Mouse (Mus musculus) neural tube, embryonic 13.5 days (tissue): ENCODE measurements around the gene Pik3ap1. TPM values are rescaled to one million over a fixed set of nuclear protein-coding genes. Genes with fewer than 3 reads are reported as not detected.

Experiments used
- ATAC-seq: fragments of 200-750 bp; cut with Nextera tagmentation; 2 replicates; pipeline ENCODE4 v1.8.0; 2017; ENCODE audit warnings: low read depth, mild to moderate bottlenecking, moderate TSS enrichment, moderate library complexity
- H3K27ac ChIP-seq: fragments of 300-500 bp; sonication (generic); replicated peaks from 2 replicates; pipeline ENCODE4 v1.5.1; 2015; ENCODE audit warnings: moderate library complexity, mild to moderate bottlenecking, inconsistent platforms
- H3K27me3 ChIP-seq: fragments of 300-500 bp; sonication (generic); 2 replicates; pipeline ENCODE4 v1.6.1; 2015; ENCODE audit warnings: mild to moderate bottlenecking, inconsistent platforms
- H3K36me3 ChIP-seq: fragments of 300-500 bp; sonication (generic); 2 replicates; pipeline ENCODE4 v1.6.1; 2015; ENCODE audit warnings: mild to moderate bottlenecking, inconsistent platforms
- H3K4me1 ChIP-seq: fragments of 300-500 bp; sonication (generic); replicated peaks from 2 replicates; pipeline ENCODE4 v1.6.1; 2015; ENCODE audit warnings: inconsistent platforms
- H3K4me2 ChIP-seq: fragments of 300-500 bp; sonication (generic); 2 replicates; pipeline ENCODE4 v1.6.1; 2015; ENCODE audit warnings: inconsistent platforms, mild to moderate bottlenecking, moderate library complexity
- H3K4me3 ChIP-seq: fragments of 300-500 bp; sonication (generic); 2 replicates; pipeline ENCODE4 v1.5.1; 2015; ENCODE audit warnings: mild to moderate bottlenecking, inconsistent platforms
- H3K9ac ChIP-seq: fragments of 300-500 bp; sonication (generic); 2 replicates; pipeline ENCODE4 v1.6.1; 2015; ENCODE audit warnings: moderate library complexity, mild to moderate bottlenecking, inconsistent platforms
- H3K9me3 ChIP-seq: fragments of 300-500 bp; sonication (generic); 2 replicates; pipeline ENCODE4 v1.6.1; 2016; ENCODE audit warnings: inconsistent platforms
- WGBS: fragments of 180-500 bp; shearing (Covaris S2); methylation state at CpG from one replicate; pipeline ENCODE4 v1.1.7; 2015; 5-methylcytosine and 5-hydroxymethylcytosine counted together
- polyA plus RNA-seq: library from polyadenylated mRNA; unstranded; fragments of >200 nt; fragmentation: Nextera tagmentation; extraction: Ambion mirVana; gene quantifications from 2 replicates; pipeline ENCODE4 v1.2.1, GENCODE M21; 2015

Pik3ap1 gene
- polyA plus RNA-seq, 1 experiment from 2014 or later, result 1.7 TPM

- Histone ChIP-seq H3K4me2 (no peak overlapping the region), H3K27me3 (no peaks in the 10 kb centered on the region), H3K4me3 (no peak overlapping the region), H3K9me3 (no peaks in the 10 kb centered on the region), H3K36me3 (no peaks in the 10 kb centered on the region), H3K4me1 (no peaks in the 10 kb centered on the region), H3K27ac (no peak overlapping the region), H3K9ac (no peak overlapping the region)
- 70% methylated on average over 5 of the region's 5 CpGs for WGBS
- ATAC-seq, result no peak
Measured at GRCm38 (mm10) chr19:41290952-41291619, 93.8 kb downstream of the Pik3ap1 start.

GRCm38 (mm10) chr19:41288568-41288967 is 96.3 kb downstream of the Pik3ap1 start:
- H3K4me3 ChIP-seq, result no peak overlapping the region
- H3K9me3 ChIP-seq, result no peaks in the 10 kb centered on the region
- WGBS, result 61% methylated on average over 6 of the region's 6 CpGs
- no peak overlapping the region for H3K9ac ChIP-seq
- H3K36me3 ChIP-seq, result no peaks in the 10 kb centered on the region
- no peak overlapping the region for H3K4me2 ChIP-seq
- H3K27ac ChIP-seq, result no peak overlapping the region
- H3K4me1 ChIP-seq, result peaks cover 13% of the 10 kb centered on the region
- no peaks in the 10 kb centered on the region for H3K27me3 ChIP-seq
- ATAC-seq, result no peak

- Histone ChIP-seq H3K27me3 (no peaks in the 10 kb centered on the region), H3K36me3 (no peaks in the 10 kb centered on the region), H3K4me1 (peaks cover 13% of the 10 kb centered on the region), H3K4me3 (no peak overlapping the region), H3K27ac (no peak overlapping the region), H3K9ac (no peak overlapping the region), H3K9me3 (no peaks in the 10 kb centered on the region), H3K4me2 (no peak overlapping the region)
- 87% methylated on average over 7 of the region's 7 CpGs for WGBS
- ATAC-seq, result no peak
Measured at GRCm38 (mm10) chr19:41287224-41287623, 97.7 kb downstream of the Pik3ap1 start.

DNA sequence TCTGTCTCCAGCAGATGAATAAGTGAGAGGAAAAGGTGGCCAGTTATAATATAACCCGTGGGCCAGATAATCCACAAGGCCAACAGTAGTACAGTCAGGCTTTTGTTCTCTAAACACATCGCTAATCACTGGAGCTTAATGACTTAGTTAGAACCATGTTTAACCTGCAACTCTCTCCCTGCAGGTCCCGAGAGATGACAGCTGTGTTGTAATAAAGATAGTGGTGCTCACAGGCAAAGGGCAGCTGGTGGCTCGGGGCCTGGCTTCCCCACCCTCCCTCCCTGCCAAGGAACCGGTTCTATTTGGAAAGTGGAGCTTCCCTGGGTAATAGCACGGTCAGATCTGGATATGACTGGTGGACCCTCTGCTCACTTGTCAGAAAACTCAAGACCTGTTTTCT is 100.4 kb downstream of the Pik3ap1 start:
- H3K9me3 ChIP-seq, result no peaks in the 10 kb centered on the region
- H3K4me1 ChIP-seq, result peaks cover 13% of the 10 kb centered on the region
- H3K27ac ChIP-seq, result no peak overlapping the region
- no peak overlapping the region for H3K4me3 ChIP-seq
- no peaks in the 10 kb centered on the region for H3K36me3 ChIP-seq
- no peaks in the 10 kb centered on the region for H3K27me3 ChIP-seq
- ATAC-seq, result no peak
- H3K4me2 ChIP-seq, result no peak overlapping the region
- no peak overlapping the region for H3K9ac ChIP-seq
- 49% methylated on average over 6 of the region's 6 CpGs for WGBS

GRCm38 (mm10) chr19:41282718-41283117 is 102.2 kb downstream of the Pik3ap1 start:
- no peak for ATAC-seq
- Histone ChIP-seq H3K9me3 (no peaks in the 10 kb centered on the region), H3K4me3 (no peak overlapping the region), H3K4me2 (no peak overlapping the region), H3K36me3 (no peaks in the 10 kb centered on the region), H3K27me3 (0 out of 2 replicates have a peak, but pooled peaks cover 2% of the 10 kb centered on the region), H3K9ac (no peak overlapping the region), H3K4me1 (peaks cover 13% of the 10 kb centered on the region), H3K27ac (no peak overlapping the region)
- WGBS, result 90% methylated on average over 5 of the region's 5 CpGs

- H3K27ac ChIP-seq, result no peak overlapping the region
- ATAC-seq, result no peak
- peaks cover 13% of the 10 kb centered on the region for H3K4me1 ChIP-seq
- 87% methylated on average over 4 of the region's 4 CpGs for WGBS
- H3K9ac ChIP-seq, result no peak overlapping the region
- no peak overlapping the region for H3K4me2 ChIP-seq
- no peaks in the 10 kb centered on the region for H3K9me3 ChIP-seq
- H3K27me3 ChIP-seq, result 0 out of 2 replicates have a peak, but pooled peaks cover 2% of the 10 kb centered on the region
- no peaks in the 10 kb centered on the region for H3K36me3 ChIP-seq
- H3K4me3 ChIP-seq, result no peak overlapping the region
Measured at GRCm38 (mm10) chr19:41282216-41282615, 102.7 kb downstream of the Pik3ap1 start.

- no peak for ATAC-seq
- Histone ChIP-seq H3K9ac (no peak overlapping the region), H3K27ac (no peak overlapping the region), H3K4me2 (no peak overlapping the region), H3K36me3 (no peaks in the 10 kb centered on the region), H3K9me3 (no peaks in the 10 kb centered on the region), H3K4me3 (no peak overlapping the region), H3K27me3 (0 out of 2 replicates have a peak, but pooled peaks cover 2% of the 10 kb centered on the region), H3K4me1 (peaks cover 10% of the 10 kb centered on the region)
- WGBS, result 65% methylated on average over 8 of the region's 8 CpGs
Measured at GRCm38 (mm10) chr19:41279724-41280244, 105.1 kb downstream of the Pik3ap1 start.

DNA sequence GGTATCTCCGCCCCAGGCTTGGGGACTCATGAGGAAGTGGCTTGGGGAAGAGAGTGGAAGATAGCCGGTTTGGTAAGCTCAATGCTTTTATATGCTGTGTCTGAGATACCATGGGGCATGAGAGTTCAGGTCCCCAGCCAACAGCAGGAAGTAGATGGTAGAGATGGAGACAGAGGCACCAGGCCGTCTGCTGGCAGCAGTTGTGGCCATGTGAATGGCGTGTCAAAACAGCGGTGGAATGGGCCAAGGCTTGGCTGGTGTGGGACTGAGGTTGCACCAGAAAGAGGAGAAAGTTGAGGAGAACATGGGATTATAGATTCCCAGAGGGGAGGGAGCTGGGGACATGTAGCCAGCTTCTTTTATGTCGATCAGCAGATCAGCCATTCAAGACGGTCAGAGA is 106.3 kb downstream of the Pik3ap1 start:
- Histone ChIP-seq H3K9ac (no peak overlapping the region), H3K27ac (no peak overlapping the region), H3K4me3 (no peak overlapping the region), H3K9me3 (no peaks in the 10 kb centered on the region), H3K27me3 (0 out of 2 replicates have a peak, but pooled peaks cover 2% of the 10 kb centered on the region), H3K4me1 (no peaks in the 10 kb centered on the region), H3K36me3 (no peaks in the 10 kb centered on the region), H3K4me2 (no peak overlapping the region)
- 81% methylated on average over 7 of the region's 7 CpGs for WGBS
- ATAC-seq, result no peak

DNA sequence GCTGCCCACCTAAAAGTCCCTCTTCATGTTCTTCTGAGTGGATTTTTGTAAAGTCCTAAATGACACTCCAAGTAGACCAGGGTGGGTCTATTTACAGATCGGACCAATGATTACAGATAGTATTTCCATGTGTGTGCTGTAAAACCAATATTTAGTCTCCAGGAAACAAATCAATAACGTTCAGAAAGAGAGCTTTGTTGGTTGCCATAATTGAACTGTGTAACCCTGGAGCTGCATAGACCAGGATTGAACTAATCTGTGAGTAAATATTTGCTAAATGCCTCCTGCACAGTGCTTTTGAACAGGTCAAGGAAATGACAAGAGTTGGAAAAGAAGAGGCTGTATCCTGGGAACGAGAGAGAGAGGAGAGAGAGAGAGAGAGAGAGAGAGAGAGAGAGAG is 109.3 kb downstream of the Pik3ap1 start:
- ATAC-seq, result no peak
- no peak overlapping the region for H3K9ac ChIP-seq
- H3K4me1 ChIP-seq, result no peaks in the 10 kb centered on the region
- no peaks in the 10 kb centered on the region for H3K9me3 ChIP-seq
- no peaks in the 10 kb centered on the region for H3K36me3 ChIP-seq
- 61% methylated on average over 3 of the region's 3 CpGs for WGBS
- H3K27ac ChIP-seq, result no peak overlapping the region
- 0 out of 2 replicates have a peak, but pooled peaks cover 2% of the 10 kb centered on the region for H3K27me3 ChIP-seq
- no peak overlapping the region for H3K4me3 ChIP-seq
- no peak overlapping the region for H3K4me2 ChIP-seq

DNA sequence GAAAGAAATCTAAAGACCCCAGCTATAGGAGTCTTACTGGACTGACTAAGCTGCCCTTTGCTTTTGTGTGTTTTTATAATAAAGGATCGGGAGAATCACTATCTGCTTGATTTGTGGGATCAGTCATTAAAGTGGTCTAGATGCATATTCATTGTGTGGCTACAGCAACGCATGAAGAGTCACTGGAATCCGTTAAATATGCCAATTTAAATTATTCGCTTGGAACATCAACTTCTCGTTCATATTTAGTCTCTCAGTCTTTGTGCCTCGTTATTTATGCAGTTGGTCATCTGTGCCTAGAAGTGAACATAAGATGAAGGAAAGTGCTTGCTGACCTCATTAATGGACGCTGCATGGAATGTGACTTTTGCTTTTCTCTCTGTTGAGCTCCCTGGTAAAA is 114.0 kb downstream of the Pik3ap1 start:
- no peak overlapping the region for H3K4me2 ChIP-seq
- no peak overlapping the region for H3K27ac ChIP-seq
- no peaks in the 10 kb centered on the region; the same call in 1 of the 2 replicates for H3K4me1 ChIP-seq
- no peaks in the 10 kb centered on the region for H3K9me3 ChIP-seq
- no peaks in the 10 kb centered on the region for H3K36me3 ChIP-seq
- H3K4me3 ChIP-seq, result no peak overlapping the region
- WGBS, result 65% methylated on average over 7 of the region's 7 CpGs
- ATAC-seq, result no peak
- H3K9ac ChIP-seq, result no peak overlapping the region
- H3K27me3 ChIP-seq, result no peaks in the 10 kb centered on the region

DNA sequence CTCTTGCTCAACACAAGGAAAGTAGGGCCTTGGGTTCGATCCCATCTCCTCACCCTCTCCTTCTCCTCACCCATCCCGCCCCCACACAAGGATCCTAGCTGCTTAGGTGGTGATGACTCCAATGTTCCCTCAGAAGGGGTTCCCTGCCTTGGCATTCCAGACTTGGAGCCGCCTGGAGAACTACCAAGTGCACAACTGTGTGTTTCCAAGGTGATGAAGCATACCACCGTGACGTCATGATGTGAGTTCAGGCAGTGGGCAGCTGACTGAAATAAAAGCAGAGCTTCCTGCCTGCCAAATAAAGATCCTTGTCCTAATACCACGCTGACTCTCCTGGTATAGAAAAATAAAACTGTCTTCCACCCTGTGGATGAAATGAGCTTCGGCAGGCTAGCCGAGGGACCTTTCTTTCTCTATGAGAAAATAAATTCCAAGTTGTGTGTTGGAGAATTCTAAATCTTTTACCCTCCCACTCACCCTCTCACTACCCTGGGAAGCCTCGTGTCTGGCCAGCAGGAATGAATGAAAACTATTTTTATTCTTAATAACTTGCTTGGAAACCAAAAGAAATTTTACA is 114.7 kb downstream of the Pik3ap1 start:
- no peak for ATAC-seq
- Histone ChIP-seq H3K36me3 (no peaks in the 10 kb centered on the region), H3K27me3 (no peaks in the 10 kb centered on the region), H3K9me3 (no peaks in the 10 kb centered on the region), H3K9ac (no peak overlapping the region), H3K4me3 (no peak overlapping the region), H3K27ac (no peak overlapping the region), H3K4me1 (no peaks in the 10 kb centered on the region; the same call in 1 of the 2 replicates), H3K4me2 (no peak overlapping the region)
- 60% methylated on average over 9 of the region's 9 CpGs for WGBS

DNA sequence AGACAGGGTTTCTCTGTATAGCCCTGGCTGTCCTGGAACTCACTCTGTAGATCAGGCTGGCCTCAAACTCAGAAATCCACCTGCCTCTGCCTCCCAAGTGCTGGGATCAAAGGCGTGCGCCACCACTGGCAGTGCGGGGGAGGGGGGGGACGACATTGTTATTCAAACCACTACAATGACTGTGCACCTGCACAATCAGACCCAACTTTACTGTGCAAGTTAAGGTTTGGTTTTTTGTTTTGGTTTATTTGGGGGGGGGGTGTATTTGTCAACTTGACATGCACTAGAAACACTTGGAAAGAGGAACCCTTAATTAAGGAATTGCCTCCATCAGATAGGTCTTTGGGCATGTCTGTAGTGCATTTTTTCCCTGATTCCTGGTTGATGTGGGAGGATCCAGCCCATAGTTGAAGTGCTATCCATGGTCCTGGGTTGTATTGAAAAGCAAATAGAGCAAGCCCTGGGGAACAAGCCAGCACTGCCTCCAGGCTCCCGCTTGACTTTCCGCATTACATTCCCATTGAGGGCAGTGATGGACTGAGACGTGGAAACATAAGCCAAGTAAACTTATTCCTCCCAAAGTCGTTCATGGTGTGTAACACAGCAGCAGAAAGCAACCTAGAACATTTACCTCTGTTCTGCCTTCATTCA is 118.5 kb downstream of the Pik3ap1 start:
- no peak overlapping the region for H3K27ac ChIP-seq
- peaks cover 22% of the 10 kb centered on the region for H3K4me1 ChIP-seq
- H3K4me2 ChIP-seq, result no peak overlapping the region
- no peaks in the 10 kb centered on the region for H3K36me3 ChIP-seq
- H3K9ac ChIP-seq, result no peak overlapping the region
- H3K9me3 ChIP-seq, result no peaks in the 10 kb centered on the region
- no peak for ATAC-seq
- no peaks in the 10 kb centered on the region for H3K27me3 ChIP-seq
- H3K4me3 ChIP-seq, result no peak overlapping the region
- WGBS, result 62% methylated on average over 8 of the region's 8 CpGs
